Mouse (Mus musculus): Measurements from ENCODE around the gene Btnl6. TPM values are rescaled to one million over a fixed set of nuclear protein-coding genes. Genes with fewer than 3 reads are reported as not detected.
"Not testable (repeated sequence)": the region's sequence is repeated elsewhere in the genome, so short reads cannot be mapped to it uniquely, and the experiment has no call there.

Gene Btnl6
- polyA plus RNA-seq, 2 experiments, result not detected

DNA sequence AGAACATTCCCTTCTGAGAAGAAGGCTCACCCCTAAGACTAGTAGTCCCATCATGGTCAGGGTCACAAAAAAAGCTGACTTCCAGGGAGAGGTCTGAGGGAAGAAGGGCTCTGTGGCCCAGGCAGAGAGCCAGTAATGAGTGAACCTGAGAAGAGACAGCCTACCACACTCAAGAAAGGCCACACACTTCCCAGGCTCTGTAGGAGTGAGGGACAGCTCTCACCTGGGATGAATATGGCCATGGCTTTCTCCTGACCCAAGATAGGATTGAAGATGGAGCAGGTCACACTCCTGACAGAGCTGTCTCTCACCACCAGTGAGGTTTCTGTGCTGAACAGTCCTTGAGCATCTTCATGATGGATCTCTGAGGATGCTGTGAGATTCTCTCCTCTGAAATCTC is 24.4 kb downstream of the Btnl6 start:
- DNase-seq (ENCODE audit: low read depth in 3 of 3, low spot score in 3 of 3), result no peak
- H3K36me3 ChIP-seq (replicated peaks; ENCODE audit: control insufficient read depth, insufficient read depth, low read depth), result no peaks in the 10 kb centered on the region
- no peaks in the 10 kb centered on the region for H3K27me3 ChIP-seq (ENCODE audit: control insufficient read depth, insufficient read depth, low read length)
- no peak overlapping the region for H3K9ac ChIP-seq (replicated peaks)
- ATAC-seq (ENCODE audit: insufficient read depth), result no peak
- H3K4me3 ChIP-seq (ENCODE audit: insufficient read depth in 1 of 2, low read depth in 2 of 2, low read length in 2 of 2), result no peak overlapping the region
- no peaks in the 10 kb centered on the region for H3K4me1 ChIP-seq (replicated peaks; ENCODE audit: control insufficient read depth in 2 of 2, insufficient read depth in 2 of 2, low read length in 1 of 2)
- no peak overlapping the region for H3K4me2 ChIP-seq (ENCODE audit: low read depth)
- H3K9me3 ChIP-seq (ENCODE audit: control insufficient read depth, low read length), result no peaks in the 10 kb centered on the region
- TF ChIP-seq CTCF (IDR thresholded peaks at IDR 0.05; ENCODE audit: low read depth), result no peak
- no peak overlapping the region for H3K27ac ChIP-seq

DNA sequence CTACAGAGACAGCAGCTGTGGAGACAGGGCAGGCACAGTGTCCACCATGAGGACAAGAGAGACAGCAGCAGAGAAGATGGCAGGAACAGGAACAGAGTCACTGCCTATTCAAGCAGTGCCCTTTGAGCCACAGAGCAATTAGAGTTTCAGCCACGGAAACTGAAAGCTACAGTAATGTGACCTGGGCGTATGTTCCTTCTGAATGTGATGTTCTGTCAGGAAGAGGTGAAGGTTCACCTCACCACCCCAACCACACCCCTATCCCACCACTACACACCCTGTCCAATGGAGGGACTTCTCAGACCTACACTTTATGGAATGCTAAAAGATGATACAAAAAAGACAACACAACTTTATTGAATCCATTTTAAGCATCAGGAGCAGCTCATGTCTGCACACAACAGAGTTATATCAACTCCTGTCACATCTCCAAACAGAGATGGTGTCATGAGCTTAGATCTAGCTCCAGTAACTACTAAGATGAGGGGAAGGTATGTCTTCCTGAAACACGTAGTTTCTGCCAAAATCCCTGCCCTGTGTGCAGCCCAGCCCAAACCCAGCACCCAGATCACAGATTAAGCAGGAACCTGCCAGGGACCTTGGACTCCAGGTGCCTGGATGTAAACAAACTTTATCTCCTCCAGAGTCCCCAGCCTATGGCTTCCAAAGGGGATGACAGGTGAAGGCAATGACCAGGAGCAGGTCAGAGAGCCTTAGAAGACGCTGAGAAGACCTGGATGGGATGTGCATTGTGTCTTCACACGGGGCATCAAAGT is 39.7 kb downstream of the Btnl6 start, which contains the start of gene Btnl4:
Gene Btnl4 (minus strand): TSS at position 81 of the 776 bp plus-strand sequence.
- 65% methylated on average over 4 of the region's 5 CpGs for WGBS (ENCODE audit: insufficient replicate concordance)
- ATAC-seq (ENCODE audit: insufficient read depth); DNase-seq (ENCODE audit: low read depth in 3 of 3, low spot score in 3 of 3): not testable (repeated sequence)

DNA sequence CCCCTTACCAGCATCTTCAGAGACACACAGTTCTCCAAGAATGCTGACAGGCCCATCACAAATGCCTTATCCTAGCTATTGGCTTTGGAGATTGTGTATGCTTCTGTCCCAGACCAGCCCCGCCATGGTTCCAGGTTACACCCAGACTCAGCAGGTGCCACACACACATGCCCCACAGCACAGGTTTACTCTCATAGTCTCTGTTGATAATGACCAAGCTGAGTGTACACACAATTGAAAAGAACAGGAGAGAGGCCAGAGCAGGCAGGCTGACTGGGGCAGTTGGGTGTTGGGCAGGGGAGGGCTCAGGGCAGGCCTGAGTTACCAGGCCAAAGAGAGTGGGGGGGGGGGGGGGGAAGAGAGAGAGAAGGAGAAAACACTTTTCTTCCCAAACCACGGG is 40.7 kb downstream of the Btnl6 start:
- Histone ChIP-seq H3K36me3 (replicated peaks; ENCODE audit: control insufficient read depth, insufficient read depth, low read depth) (no peaks in the 10 kb centered on the region), H3K9me3 (ENCODE audit: control insufficient read depth, low read length) (no peaks in the 10 kb centered on the region), H3K9ac (replicated peaks) (no peak overlapping the region), H3K4me3 (ENCODE audit: insufficient read depth in 1 of 2, low read depth in 2 of 2, low read length in 2 of 2) (no peak overlapping the region), H3K4me1 (replicated peaks; ENCODE audit: control insufficient read depth in 2 of 2, insufficient read depth in 2 of 2, low read length in 1 of 2) (no peaks in the 10 kb centered on the region), H3K27ac (no peak overlapping the region), H3K4me2 (ENCODE audit: low read depth) (no peak overlapping the region), H3K27me3 (ENCODE audit: control insufficient read depth, insufficient read depth, low read length) (no peaks in the 10 kb centered on the region)
- ATAC-seq (ENCODE audit: insufficient read depth) (no peak), DNase-seq (ENCODE audit: low read depth in 3 of 3, low spot score in 3 of 3) (no peak)
- no peak for TF ChIP-seq CTCF (IDR thresholded peaks at IDR 0.05; ENCODE audit: low read depth)
- no peak for TF ChIP-seq EP300 (IDR thresholded peaks at IDR 0.05; ENCODE audit: low read depth)
- 88% methylated on average over 1 of the region's 2 CpGs for WGBS (ENCODE audit: insufficient replicate concordance)

More for the DNA sequence above, 39.7 kb downstream of the Btnl6 start, which contains the start of gene Btnl4:
- not testable (repeated sequence) for H3K4me1 ChIP-seq (replicated peaks; ENCODE audit: control insufficient read depth in 2 of 2, insufficient read depth in 2 of 2, low read length in 1 of 2); H3K4me2 ChIP-seq (ENCODE audit: low read depth); H3K9me3 ChIP-seq (ENCODE audit: control insufficient read depth, low read length); H3K36me3 ChIP-seq (replicated peaks; ENCODE audit: control insufficient read depth, insufficient read depth, low read depth); H3K4me3 ChIP-seq (ENCODE audit: insufficient read depth in 1 of 2, low read depth in 2 of 2, low read length in 2 of 2); H3K27ac ChIP-seq; H3K9ac ChIP-seq (replicated peaks); H3K27me3 ChIP-seq (ENCODE audit: control insufficient read depth, insufficient read depth, low read length)

DNA sequence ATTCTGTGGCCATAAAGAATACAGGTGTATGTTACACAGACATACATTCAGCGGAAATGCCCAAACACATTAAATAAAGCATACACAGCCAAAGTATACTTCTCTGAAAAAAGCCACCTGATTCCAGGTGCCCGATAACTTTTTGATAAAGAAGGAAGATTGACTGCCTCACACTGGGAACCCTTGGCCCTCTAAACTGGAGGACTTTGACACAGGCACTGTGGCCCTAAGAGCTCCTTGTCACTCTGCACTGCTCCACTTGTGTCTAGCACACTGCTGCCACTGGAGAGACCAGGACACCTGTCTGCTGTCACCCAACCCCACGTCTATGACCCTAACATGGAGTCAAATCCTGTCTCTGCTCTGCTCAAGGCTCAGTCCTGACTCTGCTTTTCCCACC is 42.1 kb downstream of the Btnl6 start:
- no peak for DNase-seq (ENCODE audit: low read depth in 3 of 3, low spot score in 3 of 3)
- ATAC-seq (ENCODE audit: insufficient read depth), result no peak
- Histone ChIP-seq H3K27ac (no peak overlapping the region), H3K4me2 (ENCODE audit: low read depth) (no peak overlapping the region), H3K4me1 (replicated peaks; ENCODE audit: control insufficient read depth in 2 of 2, insufficient read depth in 2 of 2, low read length in 1 of 2) (no peaks in the 10 kb centered on the region), H3K9ac (replicated peaks) (no peak overlapping the region), H3K4me3 (ENCODE audit: insufficient read depth in 1 of 2, low read depth in 2 of 2, low read length in 2 of 2) (no peak overlapping the region), H3K36me3 (replicated peaks; ENCODE audit: control insufficient read depth, insufficient read depth, low read depth) (no peaks in the 10 kb centered on the region), H3K9me3 (ENCODE audit: control insufficient read depth, low read length) (no peaks in the 10 kb centered on the region), H3K27me3 (ENCODE audit: control insufficient read depth, insufficient read depth, low read length) (no peaks in the 10 kb centered on the region)
- TF ChIP-seq EP300 (IDR thresholded peaks at IDR 0.05; ENCODE audit: low read depth) (no peak), CTCF (IDR thresholded peaks at IDR 0.05; ENCODE audit: low read depth) (no peak)
- WGBS (ENCODE audit: insufficient replicate concordance), result 57% methylated on average over 3 of the region's 3 CpGs

DNA sequence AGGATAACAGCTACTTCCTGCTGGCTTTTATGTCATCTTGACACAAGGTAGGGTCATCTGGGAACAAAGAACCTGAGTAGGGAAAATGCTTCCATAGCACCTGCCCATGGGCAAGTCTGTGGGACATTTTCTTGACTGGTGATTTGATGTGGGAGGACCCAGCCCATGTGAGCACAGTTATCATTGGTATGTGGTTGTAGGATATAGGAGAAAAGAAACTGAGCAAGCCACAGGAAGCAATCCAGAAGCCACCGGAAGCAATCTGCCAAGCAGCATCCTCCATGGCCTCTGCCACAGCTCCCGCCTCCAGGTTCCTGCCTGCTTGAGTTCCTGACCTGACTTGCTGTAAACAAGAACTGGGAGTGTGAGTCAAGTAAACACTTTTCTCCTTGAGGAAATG is 46.7 kb downstream of the Btnl6 start:
- Histone ChIP-seq H3K27me3 (ENCODE audit: control insufficient read depth, insufficient read depth, low read length) (no peaks in the 10 kb centered on the region), H3K4me1 (replicated peaks; ENCODE audit: control insufficient read depth in 2 of 2, insufficient read depth in 2 of 2, low read length in 1 of 2) (0 out of 4 replicates have a peak, but pooled peaks cover 0 to 2% of the 10 kb centered on the region in 2 experiments), H3K4me3 (ENCODE audit: insufficient read depth in 1 of 2, low read depth in 2 of 2, low read length in 2 of 2) (no peak overlapping the region), H3K9ac (replicated peaks) (no peak overlapping the region), H3K27ac (no peak overlapping the region), H3K9me3 (ENCODE audit: control insufficient read depth, low read length) (no peaks in the 10 kb centered on the region), H3K36me3 (replicated peaks; ENCODE audit: control insufficient read depth, insufficient read depth, low read depth) (no peaks in the 10 kb centered on the region), H3K4me2 (ENCODE audit: low read depth) (no peak overlapping the region)
- no peak for ATAC-seq (ENCODE audit: insufficient read depth)
- DNase-seq (ENCODE audit: low read depth in 3 of 3, low spot score in 3 of 3), result no peak
- 11% methylated on average over 2 of the region's 2 CpGs for WGBS (ENCODE audit: insufficient replicate concordance)
- no peak for TF ChIP-seq CTCF (IDR thresholded peaks at IDR 0.05; ENCODE audit: low read depth)
- no peak for TF ChIP-seq EP300 (IDR thresholded peaks at IDR 0.05; ENCODE audit: low read depth)

DNA sequence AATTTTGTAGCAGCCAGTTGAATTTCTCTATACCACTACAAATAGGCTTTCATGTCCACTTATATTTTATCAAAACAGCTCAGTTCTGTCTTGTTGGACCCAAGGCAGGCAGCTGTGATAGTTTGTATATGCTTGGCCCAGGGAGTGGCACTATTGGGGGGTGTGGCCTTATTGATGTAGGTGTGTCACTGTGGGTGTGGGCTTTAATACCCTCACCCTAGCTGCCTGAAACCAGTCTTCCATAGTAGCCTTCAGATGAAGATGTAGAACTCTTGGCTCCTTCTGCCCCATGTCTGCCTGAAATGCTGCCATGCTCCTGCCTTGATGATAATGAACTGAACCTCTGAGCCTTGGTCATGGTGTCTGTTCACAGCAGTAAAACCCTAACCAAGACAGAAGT is 51.2 kb downstream of the Btnl6 start:
- not testable (repeated sequence) for H3K4me3 ChIP-seq (ENCODE audit: insufficient read depth in 1 of 2, low read depth in 2 of 2, low read length in 2 of 2); H3K36me3 ChIP-seq (replicated peaks; ENCODE audit: control insufficient read depth, insufficient read depth, low read depth); H3K9me3 ChIP-seq (ENCODE audit: control insufficient read depth, low read length); H3K27ac ChIP-seq; H3K4me2 ChIP-seq (ENCODE audit: low read depth); H3K4me1 ChIP-seq (replicated peaks; ENCODE audit: control insufficient read depth in 2 of 2, insufficient read depth in 2 of 2, low read length in 1 of 2); H3K27me3 ChIP-seq (ENCODE audit: control insufficient read depth, insufficient read depth, low read length); H3K9ac ChIP-seq (replicated peaks); DNase-seq (ENCODE audit: low read depth in 3 of 3, low spot score in 3 of 3); ATAC-seq (ENCODE audit: insufficient read depth)
